Mouse (Mus musculus): Measurements from ENCODE around the gene Sec61b.

Sec61b gene

DNA sequence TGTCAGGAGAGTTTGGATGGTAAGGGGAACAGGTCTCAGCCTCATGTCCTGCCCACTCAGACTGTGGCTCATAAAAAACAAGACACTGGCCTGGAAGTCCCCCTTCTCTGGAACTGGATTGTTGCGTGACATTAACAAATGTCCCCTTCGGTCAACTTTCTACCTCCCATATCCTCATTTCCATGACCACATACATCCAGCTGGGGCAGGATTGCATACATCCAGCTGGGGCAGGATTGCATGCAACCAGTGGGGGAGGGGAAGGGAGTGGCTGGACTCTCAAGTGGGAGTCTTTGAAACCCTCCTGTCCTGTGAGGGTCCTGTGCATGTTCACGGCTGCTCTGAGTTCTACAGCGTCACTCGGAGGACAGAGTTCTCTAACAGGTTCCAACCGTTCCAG, 16.8 kb downstream of the Sec61b start:
- DNase-seq = no peak

DNA sequence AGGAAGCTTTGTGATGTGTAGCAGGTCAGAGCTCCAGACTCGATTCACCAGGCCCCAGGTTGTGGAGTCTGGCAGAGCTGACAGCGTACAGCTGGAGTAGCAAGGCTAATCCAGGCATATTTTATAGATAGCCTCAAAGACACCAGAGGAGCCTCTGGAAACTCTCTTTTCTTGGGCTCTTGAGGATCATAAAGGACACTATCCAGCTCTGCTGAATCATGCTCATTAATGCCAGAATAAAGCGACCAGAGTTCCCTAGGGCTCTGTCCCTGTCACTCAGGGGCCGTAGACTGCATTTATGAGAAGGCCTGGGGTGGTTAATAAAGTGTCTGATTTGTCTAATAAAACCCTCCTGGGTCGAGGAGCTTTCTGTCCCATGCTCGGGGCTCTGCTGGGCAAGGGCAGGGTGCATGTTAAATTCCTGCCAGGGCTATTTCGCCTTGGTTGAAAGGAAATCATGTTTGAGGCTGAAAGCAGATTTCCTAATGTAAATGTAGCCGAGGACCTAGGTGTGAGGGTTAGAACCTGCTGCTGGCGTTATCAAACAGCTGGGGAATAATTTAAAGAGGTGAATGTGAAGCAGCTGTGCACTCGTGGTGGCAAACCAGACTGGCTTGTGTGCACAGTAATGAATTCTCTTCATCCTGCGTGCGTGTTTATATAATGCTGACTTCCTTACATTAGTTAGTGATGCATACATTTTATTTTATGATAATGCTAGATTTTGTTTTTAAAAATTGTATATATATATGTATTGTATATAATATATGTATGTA, 18.0 kb downstream of the Sec61b start:
- DNase-seq = no peak

DNA sequence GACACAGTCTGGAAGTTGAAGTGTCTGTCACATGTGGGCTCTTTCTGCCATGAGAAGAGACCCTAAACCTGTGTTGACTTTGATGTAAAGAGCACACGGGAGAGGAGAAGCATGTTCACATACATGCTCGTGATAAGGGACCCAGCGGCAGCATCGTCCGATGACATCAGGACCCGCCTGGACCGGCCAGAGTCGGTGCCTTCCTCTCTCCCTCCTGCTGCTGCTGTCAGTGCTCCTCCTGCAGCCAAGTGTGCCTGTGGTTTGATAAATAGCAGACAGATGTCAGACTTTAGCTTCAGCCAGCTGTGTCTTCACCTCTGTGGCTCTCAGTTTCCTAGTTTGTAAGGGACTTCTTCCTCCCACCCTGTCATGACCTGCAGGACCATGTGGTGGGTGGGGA, 19.0 kb downstream of the Sec61b start:
- DNase-seq = no peak

DNA sequence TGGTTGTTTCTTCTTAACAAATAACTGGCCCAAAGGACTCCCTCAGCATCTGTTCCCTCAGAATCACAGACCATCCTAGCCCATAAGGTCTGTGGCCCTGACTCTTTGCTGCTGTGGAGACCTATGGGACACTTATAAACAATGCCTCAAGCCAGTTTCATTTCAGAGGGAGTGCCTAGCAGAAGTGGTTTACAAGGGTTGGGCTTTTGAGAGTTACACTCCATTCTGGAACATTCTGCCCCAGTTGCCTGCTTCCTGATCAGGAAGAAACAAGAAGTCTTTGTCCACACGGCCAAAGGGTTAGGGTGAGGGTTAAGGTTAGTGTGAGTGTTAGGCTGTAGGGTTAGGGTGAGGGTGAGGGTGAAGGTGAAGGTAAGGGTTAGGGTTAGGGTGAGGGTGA, 19.7 kb downstream of the Sec61b start:
- no peak for DNase-seq

DNA sequence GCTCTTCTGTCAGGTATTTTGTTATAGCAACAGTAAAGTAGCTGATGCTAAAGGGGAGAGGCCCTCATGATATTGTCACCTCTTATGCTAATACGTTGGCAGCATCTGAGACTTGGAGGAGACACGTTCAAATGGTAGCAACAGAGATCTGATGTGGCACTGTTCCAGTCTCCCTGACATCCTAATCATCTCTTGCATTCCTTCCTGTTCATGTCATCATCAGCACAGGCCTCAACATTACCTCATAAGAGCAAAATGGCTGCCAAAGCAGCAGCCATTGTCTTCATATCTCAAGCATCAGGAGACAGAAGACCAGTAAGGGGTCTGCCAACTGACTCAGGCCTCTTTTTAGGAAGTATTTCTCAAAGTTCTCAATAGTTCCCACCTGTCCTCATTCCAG, 20.2 kb downstream of the Sec61b start:
- DNase-seq = no peak

DNA sequence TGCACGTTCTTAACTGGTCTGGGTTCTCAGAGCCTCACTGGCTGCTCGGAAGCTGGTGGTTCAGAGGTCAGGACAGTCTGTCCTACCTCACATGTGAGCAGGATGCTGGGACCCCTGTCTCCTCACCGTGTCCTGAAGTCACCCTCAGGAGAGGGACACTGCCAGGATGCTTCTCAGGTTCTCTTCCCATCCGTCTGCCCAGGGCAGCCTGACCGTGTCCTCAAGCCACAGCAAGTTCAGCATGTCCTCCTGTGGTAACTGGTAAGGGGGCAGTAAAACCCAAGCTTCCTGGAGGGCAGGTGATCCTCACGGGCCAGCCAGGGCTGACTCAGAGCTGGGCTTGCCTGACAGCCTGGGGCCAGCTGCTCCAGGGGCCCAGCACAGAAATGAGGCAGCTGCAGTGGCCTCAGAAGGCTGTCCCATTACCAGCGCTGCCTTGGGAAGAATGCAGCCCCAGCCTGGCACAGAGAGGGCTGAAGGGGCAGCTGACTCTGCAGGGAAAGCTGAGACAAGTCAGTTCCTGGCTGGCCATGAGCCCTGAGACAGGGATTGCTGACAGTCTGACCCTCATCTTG, 23.4 kb downstream of the Sec61b start:
- no peak for DNase-seq

DNA sequence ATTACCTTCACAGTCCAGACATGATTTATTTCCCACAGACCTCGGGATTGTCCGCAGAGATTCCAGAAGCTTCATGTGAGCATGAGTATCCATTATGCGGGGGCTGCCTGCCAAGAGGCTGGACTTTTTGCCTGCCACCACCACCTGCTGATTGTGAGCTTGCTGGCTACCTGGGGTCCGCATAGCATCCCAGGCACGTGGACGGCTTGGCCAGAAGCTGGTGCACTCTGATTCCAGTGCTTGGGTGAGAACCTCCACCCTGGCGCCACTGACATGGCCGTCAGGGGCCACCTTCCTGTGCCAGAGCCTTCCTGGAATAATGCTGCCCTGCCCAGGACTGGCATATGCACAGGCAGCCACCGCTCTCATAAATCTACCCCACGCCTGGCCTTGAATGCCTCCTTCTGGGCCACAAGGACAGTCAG, 24.7 kb downstream of the Sec61b start:
- DNase-seq = no peak

DNA sequence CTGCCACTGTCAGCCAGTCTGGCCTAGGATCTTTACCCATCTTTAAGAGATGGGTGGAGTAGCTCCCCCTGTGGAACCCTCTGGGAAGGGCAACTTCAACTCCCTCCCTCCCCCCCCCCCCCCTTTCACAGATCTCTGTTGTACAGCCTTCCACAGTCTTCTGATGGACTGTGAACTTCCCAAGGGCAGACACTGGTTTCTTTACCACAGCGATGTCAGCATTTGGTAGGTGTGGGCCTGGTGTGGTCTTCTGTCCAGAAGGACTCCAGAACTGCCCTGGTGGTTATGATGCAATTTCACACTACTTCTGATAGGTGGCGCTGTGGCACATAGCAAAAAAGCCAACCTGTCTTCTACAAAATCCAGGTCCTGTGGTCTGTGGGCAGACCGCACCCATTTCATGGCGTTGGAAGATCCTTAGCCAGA, 28.1 kb downstream of the Sec61b start:
- DNase-seq = peak; percentile 53

DNA sequence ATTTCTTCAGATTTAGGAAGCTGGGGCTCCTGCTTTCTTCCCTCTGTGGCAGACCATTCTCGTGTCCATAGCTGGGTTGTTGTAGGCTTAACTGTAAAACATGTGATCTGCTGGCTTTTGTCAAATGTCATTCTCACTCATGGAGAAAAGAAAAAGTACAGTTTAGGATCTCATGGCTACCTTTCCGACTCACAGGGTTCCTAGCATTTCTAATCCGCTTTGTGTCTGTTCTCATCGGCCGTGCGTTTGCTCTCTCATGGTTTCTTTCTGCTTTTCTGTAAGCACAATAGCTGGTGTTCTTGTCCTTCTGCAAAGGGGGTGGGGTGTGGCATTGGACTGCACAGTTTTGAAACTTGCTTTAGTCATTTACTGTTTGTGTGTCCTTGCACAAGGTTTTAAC, 28.6 kb downstream of the Sec61b start:
- no peak for DNase-seq

DNA sequence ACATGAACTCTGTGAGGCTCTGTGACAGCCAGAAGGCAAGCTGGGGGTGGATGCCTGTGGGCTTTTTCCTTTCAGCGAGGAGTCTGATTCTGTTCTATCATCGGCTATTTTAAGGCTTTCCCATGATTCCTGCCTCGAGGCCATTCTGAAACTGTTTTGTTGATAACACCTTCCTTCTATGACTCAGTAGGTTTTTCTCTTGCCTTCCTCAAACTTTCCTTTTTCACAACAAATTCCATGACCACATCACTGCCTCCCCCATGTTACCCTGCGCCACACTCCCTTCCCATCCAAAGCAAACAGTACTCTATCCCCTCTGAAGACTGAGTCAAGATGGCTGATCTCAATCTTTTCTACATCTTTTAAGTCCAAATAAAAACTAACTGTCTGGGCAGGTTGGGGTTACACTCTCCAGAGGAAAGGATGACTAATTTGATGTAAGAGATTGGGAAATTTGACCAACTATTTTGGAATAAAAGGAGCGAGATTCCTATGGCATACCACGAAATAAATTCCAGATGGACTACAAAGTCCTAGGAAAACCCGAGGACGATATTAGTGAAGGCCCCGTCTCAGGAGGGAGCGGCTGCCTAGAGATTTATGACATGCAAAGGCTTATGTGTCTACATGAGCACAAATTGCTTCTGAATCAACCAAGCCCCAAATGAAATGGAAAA, 30.5 kb downstream of the Sec61b start:
- DNase-seq = no peak

DNA sequence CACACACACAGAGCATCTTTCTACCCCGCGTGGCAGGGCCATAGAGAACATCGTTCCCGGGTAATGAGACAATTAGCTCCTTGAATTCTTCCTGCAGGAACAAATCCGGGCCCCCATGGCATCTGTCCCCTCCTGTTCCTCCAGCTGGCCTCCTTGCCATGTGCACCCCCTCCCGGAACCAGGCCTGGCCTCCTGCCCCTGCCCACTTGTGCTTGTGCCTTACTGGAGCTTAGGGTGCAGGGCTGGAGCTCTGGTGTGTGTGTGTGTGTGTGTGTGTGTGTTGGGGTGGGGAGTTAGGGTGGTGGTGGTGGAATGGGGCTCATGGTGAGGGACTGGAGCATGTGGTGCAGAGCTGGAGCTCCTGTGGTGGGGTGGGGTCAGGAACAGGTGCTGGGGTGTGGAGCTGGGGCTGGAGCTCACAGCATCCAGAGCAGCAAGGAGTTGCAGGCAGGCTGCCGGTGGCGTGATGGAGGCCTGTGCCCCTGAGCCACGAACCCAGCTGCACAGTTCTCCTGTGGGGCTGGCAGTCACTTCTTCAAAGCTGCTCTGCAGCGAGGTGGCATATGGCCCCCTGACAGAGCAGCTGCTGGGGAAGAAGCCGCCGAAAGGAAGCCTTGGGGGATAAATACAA, 44.2 kb downstream of the Sec61b start:
- peak; percentile 26 for DNase-seq

DNA sequence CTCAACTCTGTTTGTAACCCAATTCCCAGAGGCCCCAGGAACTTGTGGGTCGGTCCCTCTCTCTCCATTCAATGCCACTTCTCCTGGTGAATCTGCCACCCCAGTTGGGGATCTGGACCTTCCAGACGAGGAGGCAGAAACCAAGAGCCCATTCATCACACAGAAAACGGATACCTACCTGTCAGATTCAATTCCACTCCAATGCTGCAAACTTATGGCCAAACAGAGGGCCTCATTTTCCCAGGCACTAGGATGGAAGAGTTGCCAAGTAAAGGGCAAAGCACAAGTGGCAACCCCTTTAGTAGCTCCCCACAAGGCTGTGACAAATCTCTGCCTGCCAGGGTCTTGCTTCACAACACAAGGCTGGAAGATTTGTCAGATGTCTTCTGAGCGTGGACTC, 45.6 kb downstream of the Sec61b start:
- no peak for DNase-seq

DNA sequence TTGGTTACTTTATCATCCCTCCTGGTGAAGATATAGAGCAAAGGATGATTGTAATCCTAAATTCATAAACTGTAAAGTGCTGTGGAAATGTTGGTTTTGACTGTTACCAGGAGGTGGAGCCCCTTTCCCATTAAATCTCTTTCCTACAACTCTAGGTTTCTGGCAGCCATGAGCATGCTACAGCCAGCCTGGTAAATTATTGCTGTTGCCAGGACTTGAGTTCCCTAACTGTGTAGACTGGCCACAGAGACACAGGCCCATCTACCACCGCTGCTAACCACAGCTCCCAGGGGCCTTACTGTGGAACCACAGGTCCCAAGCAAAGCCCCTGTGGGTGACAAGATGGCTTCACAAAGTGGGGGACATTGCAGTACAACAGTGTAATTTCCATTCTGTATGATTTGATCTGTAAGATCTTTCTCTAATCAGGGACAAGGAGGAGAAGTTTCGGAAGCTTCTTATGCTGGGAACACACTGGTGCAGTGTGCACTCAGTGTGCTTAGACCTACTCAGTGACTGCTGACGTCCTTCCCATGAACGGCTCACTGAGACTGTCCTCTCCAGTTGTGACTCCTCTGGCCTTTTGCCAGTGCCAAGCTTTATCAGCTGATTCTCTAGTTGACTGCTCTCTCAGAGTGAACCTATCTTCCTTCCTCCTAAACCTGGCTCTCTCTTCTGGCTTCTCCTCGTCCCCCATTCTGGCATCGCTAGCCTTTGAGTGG, 47.6 kb downstream of the Sec61b start:
- DNase-seq = peak; percentile 31

DNA sequence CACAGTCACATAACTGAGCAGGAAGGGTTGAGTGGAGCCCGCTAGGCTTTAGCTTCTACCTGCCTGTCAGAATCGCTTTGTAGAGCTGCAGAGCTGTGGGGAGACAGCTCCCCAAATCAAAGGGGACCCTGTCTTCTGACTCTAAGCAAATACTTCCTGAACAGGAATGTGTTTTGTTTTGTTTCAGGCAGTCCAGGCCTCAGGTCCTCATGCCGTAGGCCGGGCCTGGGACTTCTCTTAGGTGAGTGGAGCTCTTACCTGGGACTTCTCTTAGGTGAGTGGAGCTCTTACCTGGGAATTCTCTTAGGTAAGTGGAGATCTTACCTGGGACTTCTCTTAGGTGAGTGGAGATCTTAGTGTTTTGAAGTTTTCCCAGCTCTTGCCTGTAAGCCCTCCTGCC, 55.4 kb downstream of the Sec61b start:
- DNase-seq = no peak

Data from right cerebral cortex, postnatal 25 days (tissue).